Mouse (Mus musculus) heart, embryonic 11.5 days (tissue): ENCODE data around the gene Nwd1. TPM values are rescaled to one million over a fixed set of nuclear protein-coding genes. Genes with fewer than 3 reads are reported as not detected.

Source experiments
- ATAC-seq: fragments of 200-750 bp; cut with Nextera tagmentation; replicated peaks from 2 replicates; pipeline ENCODE4 v1.8.0; 2017; ENCODE audit warnings: moderate library complexity; ENCODE audit not compliant: insufficient number of reproducible peaks, low FRiP score, low TSS enrichment
- H3K27ac ChIP-seq: fragments of 300-500 bp; sonication (generic); 2 replicates; pipeline ENCODE4 v1.5.1; 2014; ENCODE audit warnings: mild to moderate bottlenecking, low read depth, low read length
- H3K27me3 ChIP-seq: fragments of 300-500 bp; sonication (generic); 2 replicates; pipeline ENCODE4 v1.6.1; 2014; ENCODE audit warnings: mild to moderate bottlenecking, low read length, mixed read lengths; ENCODE audit not compliant: control insufficient read depth, insufficient read depth
- H3K36me3 ChIP-seq: fragments of 300-500 bp; sonication (generic); 2 replicates; pipeline ENCODE4 v1.6.1; 2014; ENCODE audit warnings: mild to moderate bottlenecking, low read length, moderate library complexity, mixed read lengths; ENCODE audit not compliant: control insufficient read depth, insufficient read depth
- H3K4me1 ChIP-seq: fragments of 300-500 bp; sonication (generic); 2 replicates; pipeline ENCODE4 v1.6.1; 2014; ENCODE audit warnings: low read length; ENCODE audit not compliant: control insufficient read depth, insufficient read depth
- H3K4me2 ChIP-seq: fragments of 300-500 bp; sonication (generic); 2 replicates; pipeline ENCODE4 v1.6.1; 2014; ENCODE audit warnings: mild to moderate bottlenecking, moderate library complexity
- H3K4me3 ChIP-seq: fragments of 300-500 bp; sonication (generic); 2 replicates; pipeline ENCODE4 v1.5.1; 2014; ENCODE audit warnings: low read depth, low read length
- H3K9ac ChIP-seq: fragments of 300-500 bp; sonication (generic); 2 replicates; pipeline ENCODE4 v1.6.1; 2014; ENCODE audit warnings: mild to moderate bottlenecking, low read depth, low read length, moderate library complexity
- H3K9me3 ChIP-seq: fragments of 300-500 bp; sonication (generic); replicated peaks from 2 replicates; pipeline ENCODE4 v1.6.1; 2016; ENCODE audit warnings: low read length; ENCODE audit not compliant: control insufficient read depth
- WGBS: fragments of 180-500 bp; shearing (Covaris S2); extraction: QIAGEN DNeasy Blood & Tissue Kit; methylation state at CpG from one replicate; pipeline ENCODE4 v1.1.7; 2014; ENCODE audit not compliant: insufficient replicate concordance; 5-methylcytosine and 5-hydroxymethylcytosine counted together
- microRNA-seq: library from miRNA; unstranded; fragments of <30 nt; microRNA quantifications from one replicate; pipeline ENCODE4, GENCODE M21; 2016; ENCODE audit warnings: borderline number of aligned reads
- polyA plus RNA-seq: library from polyadenylated mRNA; unstranded; fragments of >200 nt; fragmentation: Nextera tagmentation; extraction: Ambion mirVana; gene quantifications from 2 replicates; pipeline ENCODE4 v1.2.1, GENCODE M21; 2014

Gene Nwd1
- polyA plus RNA-seq, 1 experiment from 2014 or later = 0.07 TPM

GRCm38 (mm10) chr8:72761322-72762051, 115.0 kb downstream of the Nwd1 start, which contains the start of gene F2rl3:
TSS of gene F2rl3 (plus strand) at chr8:72761880.
- Histone ChIP-seq H3K27ac (no peak within 1 kb of the TSS), H3K9ac (no peak within 1 kb of the TSS), H3K4me1 (no peaks in the 10 kb centered on the region), H3K4me2 (no peak within 1 kb of the TSS), H3K27me3 (no peaks in the 10 kb centered on the region), H3K4me3 (no peak within 1 kb of the TSS), H3K9me3 (no peaks in the 10 kb centered on the region), H3K36me3 (peaks cover 19% of the 10 kb centered on the region)
- WGBS = 53% methylated on average over 7 of the region's 7 CpGs
- no peak for ATAC-seq

GRCm38 (mm10) chr8:72762306-72762705, 115.8 kb downstream of the Nwd1 start:
- no peaks in the 10 kb centered on the region for H3K9me3 ChIP-seq
- ATAC-seq = no peak
- H3K4me3 ChIP-seq = no peak overlapping the region
- H3K27ac ChIP-seq = no peak overlapping the region
- peaks cover 2% of the 10 kb centered on the region; the same call in 1 of the 2 replicates for H3K4me1 ChIP-seq
- no peak overlapping the region for H3K9ac ChIP-seq
- 81% methylated on average over 12 of the region's 12 CpGs for WGBS
- H3K4me2 ChIP-seq = no peak overlapping the region
- peaks cover 10% of the 10 kb centered on the region for H3K36me3 ChIP-seq
- no peaks in the 10 kb centered on the region for H3K27me3 ChIP-seq

GRCm38 (mm10) chr8:72765696-72766095, 119.2 kb downstream of the Nwd1 start:
- Histone ChIP-seq H3K9ac (no peak overlapping the region), H3K36me3 (no peaks in the 10 kb centered on the region), H3K4me3 (no peak overlapping the region), H3K27ac (no peak overlapping the region), H3K4me2 (no peak overlapping the region), H3K4me1 (peaks cover 2% of the 10 kb centered on the region; the same call in 1 of the 2 replicates), H3K9me3 (no peaks in the 10 kb centered on the region), H3K27me3 (no peaks in the 10 kb centered on the region)
- ATAC-seq = no peak
- WGBS = 72% methylated on average over 4 of the region's 4 CpGs

GRCm38 (mm10) chr8:72766777-72767176, 120.3 kb downstream of the Nwd1 start:
- no peak overlapping the region for H3K4me3 ChIP-seq
- H3K4me2 ChIP-seq = no peak overlapping the region
- H3K27me3 ChIP-seq = no peaks in the 10 kb centered on the region
- H3K9me3 ChIP-seq = no peaks in the 10 kb centered on the region
- H3K4me1 ChIP-seq = peaks cover 2% of the 10 kb centered on the region; the same call in 1 of the 2 replicates
- H3K36me3 ChIP-seq = no peaks in the 10 kb centered on the region
- 34% methylated on average over 7 of the region's 7 CpGs for WGBS
- no peak for ATAC-seq
- H3K9ac ChIP-seq = no peak overlapping the region
- no peak overlapping the region for H3K27ac ChIP-seq

Small RNA genes within 50 kb of the gene (microRNA-seq; reads per million reads assigned to microRNA genes)
- not detected for gene Gm26237

Other genes with a start within 250 kb of the Nwd1 start
- 49.7 and 49.9 TPM in 2 replicates for gene Eps15l1, start 225.3 kb upstream of the Nwd1 start, polyA plus RNA-seq
- gene Calr3, start 202.8 kb upstream of the Nwd1 start, polyA plus RNA-seq = 0.82 and 1.2 TPM in 2 replicates
- 9.2 and 10.3 TPM in 2 replicates for gene 1700030K09Rik, start 202.8 kb upstream of the Nwd1 start, polyA plus RNA-seq
- 42.2 and 44.5 TPM in 2 replicates for gene Cherp, start 171.5 kb upstream of the Nwd1 start, polyA plus RNA-seq
- 12.2 and 12.6 TPM in 2 replicates for gene Slc35e1, start 154.1 kb upstream of the Nwd1 start, polyA plus RNA-seq
- 8.5 and 9.0 TPM in 2 replicates for gene Med26, start 98.4 kb upstream of the Nwd1 start, polyA plus RNA-seq
- gene Smim7, start 75.6 kb upstream of the Nwd1 start, polyA plus RNA-seq = 101 and 114 TPM in 2 replicates
- gene Tmem38a, start 74.7 kb upstream of the Nwd1 start, polyA plus RNA-seq = 55.4 and 64.6 TPM in 2 replicates
- gene Sin3b, start 76.6 kb downstream of the Nwd1 start, polyA plus RNA-seq = 152 and 153 TPM in 2 replicates
- gene F2rl3, start 115.2 kb downstream of the Nwd1 start, polyA plus RNA-seq = 1.2 and 1.3 TPM in 2 replicates